Mouse (Mus musculus): Measurements from ENCODE around the gene Srpk2. TPM values are rescaled to one million over a fixed set of nuclear protein-coding genes. Genes with fewer than 3 reads are reported as not detected.
"Not testable (repeated sequence)": the region's sequence is repeated elsewhere in the genome, so short reads cannot be mapped to it uniquely, and the experiment has no call there.

The Srpk2 gene
- polyA plus RNA-seq, 1 experiment from 2014 or later: 124 TPM

GRCm38 (mm10) chr5:23466546-23466945 is 217.9 kb downstream of the Srpk2 start:
- no peaks in the 10 kb centered on the region for H3K27me3 ChIP-seq (ENCODE audit: control insufficient read depth, insufficient read depth, low read length)
- peaks cover 27% of the 10 kb centered on the region for H3K36me3 ChIP-seq (ENCODE audit: control insufficient read depth, insufficient read depth, low read length)
- H3K4me1 ChIP-seq (ENCODE audit: control insufficient read depth, insufficient read depth, low read length): no peaks in the 10 kb centered on the region; the same call in 1 of the 2 replicates
- no peak overlapping the region for H3K27ac ChIP-seq (ENCODE audit: low read depth, low read length)
- ATAC-seq (ENCODE audit: low read depth): no peak
- no peak overlapping the region for H3K9ac ChIP-seq (replicated peaks; ENCODE audit: low read depth, low read length)
- H3K9me3 ChIP-seq (ENCODE audit: control insufficient read depth, low read length): no peaks in the 10 kb centered on the region
- H3K4me3 ChIP-seq (ENCODE audit: low read depth, low read length): no peak overlapping the region
- no peak overlapping the region for H3K4me2 ChIP-seq (ENCODE audit: low read depth, low read length)
- 93% methylated on average over 4 of the region's 4 CpGs for WGBS

GRCm38 (mm10) chr5:23464743-23465142 is 219.7 kb downstream of the Srpk2 start:
- 92% methylated on average over 8 of the region's 8 CpGs for WGBS
- Histone ChIP-seq H3K4me2 (ENCODE audit: low read depth, low read length) (no peak overlapping the region), H3K4me1 (ENCODE audit: control insufficient read depth, insufficient read depth, low read length) (no peaks in the 10 kb centered on the region; the same call in 1 of the 2 replicates), H3K36me3 (ENCODE audit: control insufficient read depth, insufficient read depth, low read length) (peaks cover 26% of the 10 kb centered on the region), H3K4me3 (ENCODE audit: low read depth, low read length) (no peak overlapping the region), H3K27me3 (ENCODE audit: control insufficient read depth, insufficient read depth, low read length) (no peaks in the 10 kb centered on the region), H3K9me3 (ENCODE audit: control insufficient read depth, low read length) (no peaks in the 10 kb centered on the region), H3K27ac (ENCODE audit: low read depth, low read length) (no peak overlapping the region), H3K9ac (replicated peaks; ENCODE audit: low read depth, low read length) (no peak overlapping the region)
- no peak for ATAC-seq (ENCODE audit: low read depth)

- H3K9ac ChIP-seq (replicated peaks; ENCODE audit: low read depth, low read length): no peak overlapping the region
- no peak overlapping the region for H3K4me2 ChIP-seq (ENCODE audit: low read depth, low read length)
- WGBS: 94% methylated on average over 3 of the region's 3 CpGs
- no peak overlapping the region for H3K27ac ChIP-seq (ENCODE audit: low read depth, low read length)
- H3K4me1 ChIP-seq (ENCODE audit: control insufficient read depth, insufficient read depth, low read length): no peaks in the 10 kb centered on the region; the same call in 1 of the 2 replicates
- no peak overlapping the region for H3K4me3 ChIP-seq (ENCODE audit: low read depth, low read length)
- ATAC-seq (ENCODE audit: low read depth): no peak
- peaks cover 26% of the 10 kb centered on the region for H3K36me3 ChIP-seq (ENCODE audit: control insufficient read depth, insufficient read depth, low read length)
- H3K27me3 ChIP-seq (ENCODE audit: control insufficient read depth, insufficient read depth, low read length): no peaks in the 10 kb centered on the region
- H3K9me3 ChIP-seq (ENCODE audit: control insufficient read depth, low read length): no peaks in the 10 kb centered on the region
Measured at GRCm38 (mm10) chr5:23464247-23464646, 220.2 kb downstream of the Srpk2 start.

GRCm38 (mm10) chr5:23461688-23462087 is 222.7 kb downstream of the Srpk2 start:
- Histone ChIP-seq H3K4me2 (ENCODE audit: low read depth, low read length) (no peak overlapping the region), H3K4me3 (ENCODE audit: low read depth, low read length) (no peak overlapping the region), H3K27ac (ENCODE audit: low read depth, low read length) (no peak overlapping the region), H3K4me1 (ENCODE audit: control insufficient read depth, insufficient read depth, low read length) (peaks cover 12% of the 10 kb centered on the region; the same call in 1 of the 2 replicates), H3K9ac (replicated peaks; ENCODE audit: low read depth, low read length) (no peak overlapping the region), H3K9me3 (ENCODE audit: control insufficient read depth, low read length) (no peaks in the 10 kb centered on the region), H3K27me3 (ENCODE audit: control insufficient read depth, insufficient read depth, low read length) (no peaks in the 10 kb centered on the region), H3K36me3 (ENCODE audit: control insufficient read depth, insufficient read depth, low read length) (peaks cover 19% of the 10 kb centered on the region)
- no peak for ATAC-seq (ENCODE audit: low read depth)
- WGBS: 65% methylated on average over 2 of the region's 2 CpGs

- not testable (repeated sequence) for H3K4me1 ChIP-seq (ENCODE audit: control insufficient read depth, insufficient read depth, low read length); H3K27me3 ChIP-seq (ENCODE audit: control insufficient read depth, insufficient read depth, low read length); H3K36me3 ChIP-seq (ENCODE audit: control insufficient read depth, insufficient read depth, low read length); H3K9ac ChIP-seq (replicated peaks; ENCODE audit: low read depth, low read length); H3K9me3 ChIP-seq (ENCODE audit: control insufficient read depth, low read length); H3K4me3 ChIP-seq (ENCODE audit: low read depth, low read length); H3K4me2 ChIP-seq (ENCODE audit: low read depth, low read length); H3K27ac ChIP-seq (ENCODE audit: low read depth, low read length); ATAC-seq (ENCODE audit: low read depth)
- WGBS: 84% methylated on average over 2 of the region's 2 CpGs
Measured at GRCm38 (mm10) chr5:23453561-23453960, 230.9 kb downstream of the Srpk2 start.

Other genes with a start within 250 kb of the Srpk2 start
- 19.1 and 22.4 TPM in 2 replicates for gene Pus7, start 99.1 kb upstream of the Srpk2 start, polyA plus RNA-seq (2014; fragmentation: Nextera tagmentation; extraction: Ambion mirVana)
- 27.5 and 31.1 TPM in 2 replicates for gene Rint1, start 103.1 kb upstream of the Srpk2 start, polyA plus RNA-seq (2014; fragmentation: Nextera tagmentation; extraction: Ambion mirVana)
- 79.4 and 81.1 TPM in 2 replicates for gene Tomm7, start 159.5 kb upstream of the Srpk2 start, polyA plus RNA-seq (2014; fragmentation: Nextera tagmentation; extraction: Ambion mirVana)